Mouse (Mus musculus) kidney, adult 8-10 months (tissue): Measurements from ENCODE around the gene Inhbc.
"Not testable (repeated sequence)": the region's sequence is repeated elsewhere in the genome, so short reads cannot be mapped to it uniquely, and the experiment has no call there.

Experiments used
- DNase-seq, 2 experiments: peaks; one replicate each; pipeline ENCODE4 v3.0.0; 2022

Gene Inhbc

GRCm38 (mm10) chr10:127325454-127326016 lies 44.7 kb downstream of the Inhbc start:
- DNase-seq, result no peak

- peak; percentile 49 to 68 for DNase-seq
Observed at GRCm38 (mm10) chr10:127324495-127324894, 45.7 kb downstream of the Inhbc start.

GRCm38 (mm10) chr10:127323131-127323855 lies 46.9 kb downstream of the Inhbc start:
- no peak for DNase-seq

GRCm38 (mm10) chr10:127322669-127323068 lies 47.6 kb downstream of the Inhbc start:
- no peak for DNase-seq

GRCm38 (mm10) chr10:127322178-127322577 lies 48.1 kb downstream of the Inhbc start:
- no peak for DNase-seq

- no peak for DNase-seq
Observed at GRCm38 (mm10) chr10:127321621-127322020, 48.6 kb downstream of the Inhbc start, which contains the start of gene Arhgap9. Gene Arhgap9 (plus strand): TSS chr10:127321964.

GRCm38 (mm10) chr10:127319969-127320368 lies 50.3 kb downstream of the Inhbc start:
- no peak for DNase-seq

- DNase-seq, result no peak
Observed at GRCm38 (mm10) chr10:127318009-127318408, 52.2 kb downstream of the Inhbc start.

- no peak for DNase-seq
Observed at GRCm38 (mm10) chr10:127317277-127317676, 53.0 kb downstream of the Inhbc start.

- not testable (repeated sequence) for DNase-seq
Observed at GRCm38 (mm10) chr10:127314950-127315349, 55.3 kb downstream of the Inhbc start.

GRCm38 (mm10) chr10:127313516-127313915 lies 56.7 kb downstream of the Inhbc start:
- DNase-seq, result not testable (repeated sequence)

GRCm38 (mm10) chr10:127312858-127313257 lies 57.4 kb downstream of the Inhbc start:
- DNase-seq, result no peak

- DNase-seq, result peak; percentile 75 to 87
Observed at GRCm38 (mm10) chr10:127312356-127312676, 57.9 kb downstream of the Inhbc start.

GRCm38 (mm10) chr10:127311476-127312355 lies 58.5 kb downstream of the Inhbc start, which contains the start of gene Mars:
Gene Mars (minus strand): TSS chr10:127311786.
- peak; percentile 95 to 96 for DNase-seq

GRCm38 (mm10) chr10:127310523-127311475 lies 59.4 kb downstream of the Inhbc start:
- no peak for DNase-seq

- not testable (repeated sequence) for DNase-seq
Observed at GRCm38 (mm10) chr10:127309167-127309566, 61.1 kb downstream of the Inhbc start.
